Mouse (Mus musculus) inflammation-experienced regulatory T-cells, adult 6 months (primary cell): ENCODE measurements around the gene Olfr823. TPM values are rescaled to one million over a fixed set of nuclear protein-coding genes. Genes with fewer than 3 reads are reported as not detected.
"Not testable (repeated sequence)": the region's sequence is repeated elsewhere in the genome, so short reads cannot be mapped to it uniquely, and the experiment has no call there.

Experiments
- ATAC-seq: one replicate; pipeline ENCODE4 v1.8.0; 2017
- polyA plus RNA-seq, 3 experiments: library from polyadenylated mRNA; unstranded; fragments of 100-300 nt; shearing (Covaris generic); gene quantifications; one replicate each; pipeline ENCODE4 v1.2.1; 2017

The Olfr823 gene
- not detected for polyA plus RNA-seq

DNA sequence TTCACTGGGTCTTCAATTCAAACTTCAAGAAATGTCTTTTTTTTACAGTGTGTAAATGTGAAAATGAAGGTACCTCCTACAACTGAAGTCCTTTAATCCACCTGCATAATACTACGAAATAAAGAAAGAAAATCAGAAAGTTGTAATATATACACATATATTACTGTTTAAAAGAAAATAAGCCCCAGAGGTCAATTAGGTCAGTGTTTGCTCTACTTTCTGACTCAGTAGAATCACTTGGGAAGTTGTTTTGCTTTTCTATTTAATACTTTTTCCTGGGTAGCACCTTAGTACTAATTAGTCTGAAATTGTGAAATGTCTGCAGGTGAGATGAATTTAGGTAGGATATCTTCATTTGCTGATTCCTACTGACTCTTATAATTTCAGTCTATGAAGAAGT lies at the start of gene Olfr823:
Olfr823 (minus strand) TSS at position 101 of the 400 bp plus-strand sequence.
- ATAC-seq: not testable (repeated sequence)

DNA sequence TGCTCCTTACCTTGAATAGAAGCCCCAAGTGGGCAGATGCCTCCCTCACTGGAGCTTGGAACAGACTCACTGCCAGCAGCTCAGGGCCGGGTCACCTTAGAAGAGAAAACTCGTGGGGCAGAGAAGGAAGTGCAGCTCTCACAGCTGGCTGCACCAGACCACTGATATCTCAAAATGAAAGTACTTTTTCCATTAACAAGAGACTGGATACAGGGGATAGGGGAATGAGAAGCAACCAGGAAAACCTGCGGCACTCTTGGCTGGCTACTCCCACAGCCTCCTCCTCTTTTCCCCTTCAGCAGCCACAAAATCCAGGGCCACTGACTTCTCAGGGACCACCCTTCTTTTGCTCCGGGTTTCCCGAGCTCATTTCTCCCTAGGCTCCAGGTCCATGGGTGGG lies 28.9 kb upstream of the Olfr823 start:
- ATAC-seq: no peak

DNA sequence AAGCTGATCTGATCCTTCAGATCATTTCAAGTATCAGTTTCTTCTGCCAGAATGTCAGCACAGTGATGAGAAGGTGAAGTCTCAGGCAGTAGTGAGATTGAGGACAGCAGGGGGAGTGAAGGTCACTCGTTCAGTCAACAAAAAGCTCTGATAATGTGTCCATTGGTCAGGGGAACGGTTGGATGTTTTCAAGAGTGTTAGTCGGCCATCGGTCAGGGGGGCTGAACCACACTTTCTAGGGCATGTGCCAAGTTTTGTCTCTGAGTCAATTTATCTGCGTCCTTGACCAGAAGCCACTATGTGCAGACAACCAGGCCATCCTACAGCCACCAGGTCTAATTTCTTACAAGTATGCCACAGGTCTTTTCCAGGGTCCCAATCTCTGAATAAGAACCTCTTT lies 27.3 kb upstream of the Olfr823 start:
- ATAC-seq: not testable (repeated sequence)

DNA sequence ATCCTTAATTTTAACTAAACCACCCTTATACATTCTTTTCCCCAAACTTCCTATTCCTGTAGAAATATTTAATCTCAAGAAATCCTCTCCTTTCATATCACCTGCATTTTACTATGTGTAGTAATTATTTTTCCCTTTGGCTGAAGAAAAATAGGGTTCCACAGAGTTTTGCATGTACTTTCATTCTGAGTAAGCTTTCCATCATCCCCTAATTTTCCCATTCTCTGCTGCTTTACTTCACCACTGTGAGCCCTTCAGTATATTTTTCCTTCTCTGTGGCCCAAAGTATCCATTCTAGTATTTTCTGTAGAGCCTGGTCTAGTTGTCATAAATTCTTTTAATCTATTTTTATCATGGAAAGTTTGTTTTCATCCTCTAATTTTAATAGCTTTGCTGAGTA lies 19.6 kb upstream of the Olfr823 start:
- no peak for ATAC-seq

DNA sequence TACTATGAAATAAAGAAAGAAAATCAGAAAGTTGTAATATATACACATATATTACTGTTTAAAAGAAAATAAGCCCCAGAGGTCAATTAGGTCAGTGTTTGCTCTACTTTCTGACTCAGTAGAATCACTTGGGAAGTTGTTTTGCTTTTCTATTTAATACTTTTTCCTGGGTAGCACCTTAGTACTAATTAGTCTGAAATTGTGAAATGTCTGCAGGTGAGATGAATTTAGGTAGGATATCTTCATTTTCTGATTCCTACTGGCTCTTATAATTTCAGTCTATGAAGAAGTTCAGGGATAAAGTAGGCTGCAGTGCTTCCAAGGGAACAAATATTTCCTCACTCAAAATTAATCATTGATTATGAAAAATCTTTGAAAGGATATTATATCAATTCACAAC lies 14.7 kb upstream of the Olfr823 start, which contains the start of gene Olfr824:
Olfr824 (minus strand) TSS at position 101 of the 400 bp plus-strand sequence.
- not testable (repeated sequence) for ATAC-seq

DNA sequence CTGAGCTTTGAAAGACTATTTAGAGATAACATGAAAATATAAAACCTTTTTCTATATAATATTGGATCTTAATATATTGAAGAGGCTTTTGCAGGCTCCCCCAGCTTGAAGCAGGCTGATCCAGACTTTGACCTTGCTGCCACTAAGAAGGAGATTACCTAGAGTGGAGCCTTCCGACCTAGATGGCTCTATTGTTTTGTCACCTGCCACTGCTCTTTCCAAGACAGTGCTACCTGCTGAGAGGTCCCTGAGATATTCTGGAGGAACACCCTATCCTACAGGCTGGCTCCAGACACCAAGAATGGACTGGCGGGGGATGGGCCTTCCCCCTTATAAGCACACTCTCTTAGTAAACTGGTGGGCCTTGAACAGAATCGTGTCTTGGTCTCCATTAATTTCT lies 862 bp upstream of the Olfr823 start:
- not testable (repeated sequence) for ATAC-seq

DNA sequence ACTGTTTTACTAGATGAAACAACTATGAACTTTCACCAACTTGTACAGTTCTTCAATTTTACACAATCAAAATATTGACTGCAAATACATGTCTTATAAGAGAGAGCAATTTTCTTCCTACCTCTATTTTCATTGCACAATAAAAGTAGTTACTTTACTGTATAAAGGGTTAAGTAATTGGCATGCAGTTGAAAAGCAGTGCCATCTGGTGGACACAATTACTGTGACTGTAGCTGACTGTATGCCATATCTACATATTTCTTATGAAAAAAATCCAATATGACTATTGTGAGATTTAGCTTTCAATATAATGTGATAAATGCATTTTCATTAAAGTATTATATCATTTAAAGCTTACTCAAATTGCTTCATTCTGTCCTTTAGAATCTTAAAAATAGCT lies 19.1 kb downstream of the Olfr823 start:
- no peak for ATAC-seq

DNA sequence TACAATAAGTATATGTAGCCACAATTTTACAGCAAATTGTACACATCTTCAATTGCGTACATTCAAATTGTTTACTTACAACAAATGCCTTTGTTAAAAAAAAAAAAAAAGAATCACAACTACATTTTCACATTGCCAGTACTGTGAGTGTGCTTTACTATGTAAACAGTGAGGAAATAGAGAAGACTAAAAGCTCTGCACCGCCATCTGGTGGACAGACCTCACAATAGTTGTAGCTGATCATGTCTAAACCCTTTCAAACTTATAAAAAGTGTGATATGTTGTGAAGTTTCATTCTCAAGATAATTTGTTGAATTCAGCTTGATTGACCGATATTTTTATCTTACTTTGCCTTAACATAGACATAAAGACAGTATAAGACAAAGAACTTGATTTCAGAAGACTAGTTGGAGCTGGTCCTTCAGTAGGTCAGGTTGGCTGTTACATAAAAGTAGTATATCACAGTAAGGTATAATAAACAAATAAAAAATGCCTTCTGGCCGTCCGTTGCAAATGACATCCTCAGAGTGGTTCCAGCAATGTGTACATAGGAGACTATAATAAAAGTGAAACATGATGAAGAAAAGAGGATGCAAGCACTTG lies 22.2 kb downstream of the Olfr823 start:
- peak; percentile 50 for ATAC-seq

DNA sequence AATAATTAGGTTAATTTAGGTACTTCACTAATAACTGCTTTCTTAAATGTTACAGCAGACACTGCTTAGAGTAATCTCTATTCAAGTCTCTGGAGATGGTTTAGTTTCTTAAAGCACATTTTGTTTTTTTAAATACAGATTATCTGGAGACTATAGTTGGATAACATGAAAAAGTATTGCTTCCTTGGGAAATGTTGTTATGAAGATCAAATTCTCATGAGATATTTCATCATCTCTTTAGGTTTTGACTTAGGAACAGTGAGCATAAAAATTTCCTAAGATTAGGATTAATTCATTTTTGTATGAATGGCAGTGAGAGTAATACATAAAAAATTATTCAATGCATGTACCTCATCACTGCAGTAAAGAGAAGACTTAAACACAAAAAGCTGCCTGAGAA lies 44.3 kb downstream of the Olfr823 start, which contains the start of gene Olfr822:
Olfr822 (plus strand) TSS at position 301 of the 400 bp plus-strand sequence.
- no peak for ATAC-seq

Other genes with a start within 250 kb of the Olfr823 start
- gene Olfr814, start 235.5 kb downstream of the Olfr823 start, polyA plus RNA-seq: not detected
- under 1 TPM in 1 of 3 experiments, not detected in 2; 0.35 TPM for gene Olfr815, start 209.5 kb downstream of the Olfr823 start, polyA plus RNA-seq
- gene Olfr816, start 199.8 kb downstream of the Olfr823 start, polyA plus RNA-seq: not detected
- gene Olfr818, start 166.3 kb downstream of the Olfr823 start, polyA plus RNA-seq: not detected
- not detected for gene Olfr819, start 148.1 kb downstream of the Olfr823 start, polyA plus RNA-seq
- gene Olfr247, start 139.2 kb downstream of the Olfr823 start, polyA plus RNA-seq: not detected
- under 1 TPM in 1 of 3 experiments, not detected in 2; 0.19 TPM for gene Gm10310, start 130.3 kb downstream of the Olfr823 start, polyA plus RNA-seq
- gene Olfr820, start 102.8 kb downstream of the Olfr823 start, polyA plus RNA-seq: not detected
- gene Olfr821, start 85.0 kb downstream of the Olfr823 start, polyA plus RNA-seq: not detected
- under 1 TPM in 1 of 3 experiments, not detected in 2; 0.16 TPM for gene Olfr822, start 44.2 kb downstream of the Olfr823 start, polyA plus RNA-seq
- not detected for gene Olfr824, start 14.6 kb upstream of the Olfr823 start, polyA plus RNA-seq
- gene Olfr825, start 51.4 kb upstream of the Olfr823 start, polyA plus RNA-seq: under 1 TPM in 1 of 3 experiments, not detected in 2; 0.21 TPM
- not detected for gene Olfr826, start 68.8 kb upstream of the Olfr823 start, polyA plus RNA-seq
- not detected for gene Olfr827, start 99.0 kb upstream of the Olfr823 start, polyA plus RNA-seq
- gene Neurod4, start 164.9 kb upstream of the Olfr823 start, polyA plus RNA-seq: not detected
- gene Tespa1, start 207.5 kb upstream of the Olfr823 start, polyA plus RNA-seq: 100 to 1,000 TPM; 183 to 507 (median 400) TPM